Mouse (Mus musculus) heart, adult 2 months (tissue): ENCODE data around the gene Ppm1n. TPM values are rescaled to one million over a fixed set of nuclear protein-coding genes. Genes with fewer than 3 reads are reported as not detected.

Experiments
- DNase-seq, 2 experiments: peaks; one replicate each; pipeline ENCODE4 v3.0.0; 2021
- H3K27ac ChIP-seq: fragments of 200-600 bp; 2 replicates; pipeline ENCODE4 v1.8.1; 2022
- H3K27me3 ChIP-seq: fragments of 200-500 bp; 2 replicates; pipeline ENCODE4 v1.6.1; 2012; ENCODE audit warnings: mild to moderate bottlenecking, low read length, inconsistent platforms, mixed read lengths; ENCODE audit not compliant: control insufficient read depth, insufficient read depth
- H3K36me3 ChIP-seq: fragments of 200-500 bp; 2 replicates; pipeline ENCODE4 v1.6.1; 2012; ENCODE audit warnings: low read length, inconsistent platforms; ENCODE audit not compliant: control insufficient read depth, insufficient read depth
- H3K4me1 ChIP-seq: fragments of 200-500 bp; 2 replicates; pipeline ENCODE4 v1.6.1; 2011; ENCODE audit warnings: low read length; ENCODE audit not compliant: control insufficient read depth, insufficient read depth
- H3K4me3 ChIP-seq: fragments of 200-600 bp; 2 replicates; pipeline ENCODE4 v1.8.1; 2022
- H3K79me2 ChIP-seq: fragments of 200-500 bp; replicated peaks from 2 replicates; pipeline ENCODE4 v1.6.1; 2012; ENCODE audit warnings: mild to moderate bottlenecking, inconsistent platforms, low read length, moderate library complexity, mixed read lengths; ENCODE audit not compliant: control insufficient read depth, insufficient read depth
- H3K9ac ChIP-seq: fragments of 200-500 bp; 2 replicates; pipeline ENCODE4 v1.6.1; 2012; ENCODE audit warnings: low read depth, mild to moderate bottlenecking, control low read depth, inconsistent platforms, low read length, mixed read lengths
- CTCF ChIP-seq: fragments of 200-600 bp; IDR thresholded peaks from 2 replicates; pipeline ENCODE4 v1.8.1; 2022; ENCODE audit warnings: antibody characterized with exemption, mild to moderate bottlenecking, moderate library complexity
- EP300 ChIP-seq: fragments of 200-500 bp; IDR thresholded peaks from 2 replicates; pipeline ENCODE4 v1.6.1; 2011; ENCODE audit warnings: low read depth, low read length, control low read depth; ENCODE audit not compliant: insufficient read depth
- POLR2A ChIP-seq: fragments of 200-500 bp; IDR thresholded peaks from 2 replicates; pipeline ENCODE4 v1.6.1; 2011; ENCODE audit warnings: mild to moderate bottlenecking, low read depth, low read length, control low read depth; ENCODE audit not compliant: insufficient read depth
- WGBS: fragments of 180-500 bp; shearing (Covaris S2); methylation state at CpG from one replicate; pipeline ENCODE4 v1.1.7; 2018; 5-methylcytosine and 5-hydroxymethylcytosine counted together
- intact Hi-C: fragments of 180-260 bp; cut with DNase I; formaldehyde crosslinking; loops from one replicate; pipeline ENCODE4 v1.15.1; 2025
- polyA plus RNA-seq: library from polyadenylated mRNA; depleted of rRNA; stranded (reverse); fragments of >200 nt; gene quantifications from 2 replicates; pipeline ENCODE4 v1.2.3, GENCODE M21; 2012
- total RNA-seq, 2 experiments: library from RNA; stranded (reverse); gene quantifications; 2 replicates each; pipeline ENCODE4 v1.2.3; 2021

Gene Ppm1n
- total and polyA plus RNA-seq, 3 experiments = 0.21 to 0.33 TPM; not detected in 1

DNA sequence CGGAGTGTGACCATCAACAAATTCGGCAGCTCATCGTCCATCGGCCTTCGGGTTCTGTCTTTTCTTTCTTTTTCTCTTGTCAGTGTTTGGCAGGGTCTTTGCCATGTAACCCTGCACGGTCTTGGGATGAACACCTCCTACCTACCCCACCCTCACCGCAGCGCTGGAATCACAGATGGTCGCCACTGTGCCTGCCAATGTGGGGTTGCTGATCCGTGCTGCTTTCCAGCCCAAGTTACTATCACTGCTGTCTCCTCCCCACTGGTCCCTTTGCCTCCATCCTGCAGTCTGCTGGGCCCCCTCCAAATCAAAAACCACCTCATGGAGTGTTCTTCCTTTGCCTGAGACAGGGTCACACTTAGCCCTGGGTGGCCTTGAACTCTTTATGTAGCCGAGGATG lies 44.4 kb upstream of the Ppm1n start:
- Histone ChIP-seq H3K79me2 (no peaks in the 10 kb centered on the region), H3K4me1 (peaks cover 12% of the 10 kb centered on the region), H3K27ac (no peak overlapping the region), H3K36me3 (no peaks in the 10 kb centered on the region), H3K27me3 (no peaks in the 10 kb centered on the region), H3K4me3 (no peak overlapping the region), H3K9ac (no peak overlapping the region)
- intact Hi-C loops = no loop called here
- WGBS = 83% methylated on average over 11 of the region's 11 CpGs
- DNase-seq = no peak
- TF ChIP-seq EP300 (no peak), POLR2A (no peak), CTCF (no peak)

DNA sequence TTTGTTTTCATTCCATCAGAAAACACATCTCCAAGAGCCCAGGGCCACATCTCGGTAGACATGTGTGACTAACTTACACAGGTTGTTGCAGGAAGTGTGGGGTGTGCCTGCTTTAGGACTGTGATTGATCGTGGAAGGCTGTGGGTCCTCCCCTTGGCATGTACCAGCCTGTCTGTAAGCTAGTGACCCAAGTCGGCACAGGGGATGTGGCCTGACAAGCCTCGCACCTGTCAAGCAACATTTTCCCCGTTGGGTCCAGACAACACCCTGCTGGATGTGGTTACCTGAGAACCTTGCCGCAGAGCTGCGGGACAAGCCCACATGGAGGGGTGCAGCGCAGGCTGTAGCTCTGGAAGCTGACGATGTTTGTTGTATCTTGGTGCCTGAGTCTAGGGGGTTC lies 42.6 kb upstream of the Ppm1n start:
- Histone ChIP-seq H3K4me3 (no peak overlapping the region), H3K4me1 (peaks cover 10% of the 10 kb centered on the region), H3K27ac (no peak overlapping the region), H3K36me3 (no peaks in the 10 kb centered on the region), H3K27me3 (no peaks in the 10 kb centered on the region), H3K79me2 (no peaks in the 10 kb centered on the region), H3K9ac (no peak overlapping the region)
- DNase-seq = no peak
- intact Hi-C loops = no loop called here
- TF ChIP-seq CTCF (no peak), POLR2A (no peak), EP300 (no peak)
- 56% methylated on average over 9 of the region's 9 CpGs for WGBS

DNA sequence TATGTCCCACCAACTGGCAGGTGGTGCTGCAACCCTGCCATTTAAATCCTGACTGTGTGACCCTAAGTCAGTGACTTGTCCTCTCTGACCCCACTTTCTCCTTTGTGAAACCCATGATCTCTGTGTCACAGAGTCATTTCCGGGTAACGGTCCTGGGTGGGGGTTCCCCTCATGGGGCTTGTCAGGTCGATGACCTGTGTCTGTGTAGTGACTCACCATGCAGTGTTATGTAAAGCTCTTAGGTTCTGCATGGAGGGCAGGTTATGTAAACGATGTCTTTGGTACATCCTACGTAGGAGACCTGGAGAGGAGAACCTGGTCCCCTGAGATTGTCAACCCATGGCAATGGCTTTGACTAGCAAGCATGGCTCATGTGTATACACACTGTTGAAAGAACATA lies 41.6 kb upstream of the Ppm1n start:
- TF ChIP-seq POLR2A = no peak
- no peak for TF ChIP-seq CTCF
- TF ChIP-seq EP300 = no peak
- H3K4me3 ChIP-seq = no peak overlapping the region
- WGBS = 45% methylated on average over 5 of the region's 5 CpGs
- H3K27me3 ChIP-seq = no peaks in the 10 kb centered on the region
- DNase-seq = no peak
- H3K27ac ChIP-seq = no peak overlapping the region
- H3K79me2 ChIP-seq = no peaks in the 10 kb centered on the region
- intact Hi-C loops = no loop called here
- peaks cover 13% of the 10 kb centered on the region for H3K4me1 ChIP-seq
- no peaks in the 10 kb centered on the region for H3K36me3 ChIP-seq
- H3K9ac ChIP-seq = no peak overlapping the region

GRCm38 (mm10) chr7:19320637-19321036 lies 40.8 kb upstream of the Ppm1n start:
- H3K36me3 ChIP-seq = no peaks in the 10 kb centered on the region
- no peak overlapping the region for H3K9ac ChIP-seq
- 45% methylated on average over 7 of the region's 7 CpGs for WGBS
- no peak overlapping the region for H3K4me3 ChIP-seq
- H3K27me3 ChIP-seq = no peaks in the 10 kb centered on the region
- H3K4me1 ChIP-seq = peaks cover 12% of the 10 kb centered on the region
- no peak for DNase-seq
- peak overlapping the region; percentile 71 for H3K27ac ChIP-seq
- H3K79me2 ChIP-seq = no peaks in the 10 kb centered on the region
- no peak for TF ChIP-seq POLR2A
- no peak for TF ChIP-seq EP300
- TF ChIP-seq CTCF = no peak
- intact Hi-C loops = no loop called here

- H3K4me3 ChIP-seq = peak overlapping the region; percentile 55
- peak overlapping the region; percentile 82 for H3K27ac ChIP-seq
- peak; percentile 96 to 98 for DNase-seq
- intact Hi-C loops = no loop called here
- no peaks in the 10 kb centered on the region for H3K79me2 ChIP-seq
- peak overlapping the region; percentile 67 for H3K9ac ChIP-seq
- H3K4me1 ChIP-seq = peaks cover 12% of the 10 kb centered on the region
- no peaks in the 10 kb centered on the region for H3K36me3 ChIP-seq
- TF ChIP-seq CTCF (peak; percentile 54), EP300 (peak; percentile 72), POLR2A (peak; percentile 68)
- WGBS = 1% methylated on average over 41 of the region's 41 CpGs
- H3K27me3 ChIP-seq = no peaks in the 10 kb centered on the region
These were observed 40.0 kb upstream of the Ppm1n start for GRCm38 (mm10) chr7:19319906-19320305.

DNA sequence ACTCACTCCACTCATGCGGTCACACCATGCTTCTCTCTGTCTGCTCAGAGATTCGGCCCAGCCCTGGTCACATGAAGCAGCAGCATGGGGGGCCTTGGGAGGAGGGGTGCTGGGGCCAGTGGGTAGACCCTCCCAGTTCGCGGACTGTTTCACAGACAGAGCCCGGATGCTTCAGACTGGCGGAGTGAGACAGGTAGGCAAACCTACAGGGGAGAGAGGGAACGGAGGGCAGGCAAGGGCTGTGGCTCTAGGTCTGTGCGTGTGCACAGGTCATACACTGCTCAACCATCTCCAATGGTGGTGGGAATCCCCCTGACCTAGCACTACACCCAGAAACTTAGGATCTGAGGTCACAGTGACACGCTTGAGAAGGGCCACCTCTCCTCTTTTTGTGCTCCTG lies 39.6 kb upstream of the Ppm1n start:
- DNase-seq = peak in 1 of 2 experiments; percentile 49
- Histone ChIP-seq H3K4me3 (peak overlapping the region; percentile 55), H3K4me1 (peaks cover 12% of the 10 kb centered on the region), H3K27me3 (no peaks in the 10 kb centered on the region), H3K36me3 (no peaks in the 10 kb centered on the region), H3K9ac (peak overlapping the region; percentile 67), H3K79me2 (no peaks in the 10 kb centered on the region), H3K27ac (peak overlapping the region; percentile 82)
- TF ChIP-seq POLR2A (no peak), CTCF (no peak), EP300 (no peak)
- intact Hi-C loops = no loop called here
- 28% methylated on average over 9 of the region's 9 CpGs for WGBS

GRCm38 (mm10) chr7:19318676-19319075 lies 38.8 kb upstream of the Ppm1n start:
- Histone ChIP-seq H3K4me3 (no peak overlapping the region), H3K27me3 (no peaks in the 10 kb centered on the region), H3K36me3 (no peaks in the 10 kb centered on the region), H3K4me1 (peaks cover 12% of the 10 kb centered on the region), H3K9ac (no peak overlapping the region), H3K27ac (no peak overlapping the region), H3K79me2 (no peaks in the 10 kb centered on the region)
- DNase-seq = no peak
- intact Hi-C loops = no loop called here
- WGBS = 90% methylated on average over 7 of the region's 7 CpGs
- TF ChIP-seq CTCF = no peak
- no peak for TF ChIP-seq EP300
- TF ChIP-seq POLR2A = no peak
